Mouse (Mus musculus) embryo, embryonic 9.5 days (tissue): Measurements from ENCODE around the gene Wnt11.

Source experiments
- DNase-seq: peaks from one replicate; pipeline ENCODE4 v3.0.0-alpha.2; 2017; ENCODE audit errors: extremely low spot score

Gene Wnt11

GRCm38 (mm10) chr7:98834711-98835321 is at the start of gene Wnt11:
Gene Wnt11, plus strand, starts transcription at chr7:98835112.
- DNase-seq: peak; percentile 44

- DNase-seq: no peak
Measured at GRCm38 (mm10) chr7:98786792-98787612, 47.9 kb upstream of the Wnt11 start.

- no peak for DNase-seq
Measured at GRCm38 (mm10) chr7:98788721-98789120, 46.2 kb upstream of the Wnt11 start.

GRCm38 (mm10) chr7:98789121-98789520 is 45.8 kb upstream of the Wnt11 start:
- no peak for DNase-seq

GRCm38 (mm10) chr7:98791864-98792263 is 43.0 kb upstream of the Wnt11 start:
- no peak for DNase-seq

GRCm38 (mm10) chr7:98793811-98794210 is 41.1 kb upstream of the Wnt11 start:
- DNase-seq: no peak

GRCm38 (mm10) chr7:98794444-98794843 is 40.5 kb upstream of the Wnt11 start:
- no peak for DNase-seq

GRCm38 (mm10) chr7:98795637-98796036 is 39.3 kb upstream of the Wnt11 start:
- no peak for DNase-seq

GRCm38 (mm10) chr7:98797347-98798133 is 37.4 kb upstream of the Wnt11 start:
- peak; percentile 27 for DNase-seq

- DNase-seq: no peak
Measured at GRCm38 (mm10) chr7:98798134-98798417, 36.8 kb upstream of the Wnt11 start.

GRCm38 (mm10) chr7:98800435-98800834 is 34.5 kb upstream of the Wnt11 start:
- no peak for DNase-seq

GRCm38 (mm10) chr7:98801086-98801485 is 33.8 kb upstream of the Wnt11 start:
- DNase-seq: no peak

GRCm38 (mm10) chr7:98803181-98803580 is 31.7 kb upstream of the Wnt11 start:
- no peak for DNase-seq

- DNase-seq: no peak
Measured at GRCm38 (mm10) chr7:98804841-98805772, 29.8 kb upstream of the Wnt11 start.

GRCm38 (mm10) chr7:98806961-98807360 is 28.0 kb upstream of the Wnt11 start:
- no peak for DNase-seq

GRCm38 (mm10) chr7:98809372-98809771 is 25.5 kb upstream of the Wnt11 start:
- DNase-seq: no peak

- DNase-seq: no peak
Measured at GRCm38 (mm10) chr7:98810619-98811018, 24.3 kb upstream of the Wnt11 start.

GRCm38 (mm10) chr7:98820501-98820900 is 14.4 kb upstream of the Wnt11 start:
- DNase-seq: no peak

GRCm38 (mm10) chr7:98822881-98823280 is 12.0 kb upstream of the Wnt11 start:
- no peak for DNase-seq

GRCm38 (mm10) chr7:98823896-98824822 is 10.8 kb upstream of the Wnt11 start:
- no peak for DNase-seq

- no peak for DNase-seq
Measured at GRCm38 (mm10) chr7:98828052-98828451, 6.9 kb upstream of the Wnt11 start.
